Mouse (Mus musculus): Measurements from ENCODE around the gene Mmachc.

- TF ChIP-seq E2F4 (IDR thresholded peaks at IDR 0.05; ENCODE audit: insufficient read depth) (no peak), POLR2AphosphoS2 (IDR thresholded peaks at IDR 0.05; ENCODE audit: insufficient read length, low read depth) (no peak), TCF12 (IDR thresholded peaks at IDR 0.05; ENCODE audit: insufficient read depth, poor library complexity, severe bottlenecking) (no peak), MYOD1 (IDR thresholded peaks at IDR 0.05; ENCODE audit: control insufficient read depth in 1 of 3, insufficient read length in 2 of 3, low read depth in 2 of 3) (no peak), POLR2A (IDR thresholded peaks at IDR 0.05; ENCODE audit: insufficient read length, low read depth) (no peak), TCF3 (IDR thresholded peaks at IDR 0.05; ENCODE audit: insufficient read length, low read depth) (no peak), USF1 (IDR thresholded peaks at IDR 0.05; ENCODE audit: low read depth) (no peak), MAX (IDR thresholded peaks at IDR 0.05; ENCODE audit: low read depth) (no peak), CEBPB (IDR thresholded peaks at IDR 0.05; ENCODE audit: insufficient read depth, poor library complexity, severe bottlenecking) (no peak), REST (IDR thresholded peaks at IDR 0.05; ENCODE audit: insufficient read depth, insufficient read length) (no peak)
Measured at GRCm38 (mm10) chr4:116676027-116676426, 32.2 kb downstream of the Mmachc start.
